Mouse (Mus musculus) liver, embryonic 14 days (tissue): Measurements from ENCODE around the gene Plcxd2. TPM values are rescaled to one million over a fixed set of nuclear protein-coding genes. Genes with fewer than 3 reads are reported as not detected.

Source experiments
- polyA plus RNA-seq: library from polyadenylated mRNA; depleted of rRNA; stranded (reverse); fragments of >200 nt; gene quantifications from 2 replicates; pipeline ENCODE4 v1.2.3, GENCODE M21; 2012; rRNA removed

Plcxd2 gene
- polyA plus RNA-seq = 1.7 and 2.1 TPM in 2 replicates

GRCm38 (mm10) chr16:46010153-46010905, at the start of gene Plcxd2:
TSS of gene Plcxd2 (minus strand) at chr16:46010218.

DNA sequence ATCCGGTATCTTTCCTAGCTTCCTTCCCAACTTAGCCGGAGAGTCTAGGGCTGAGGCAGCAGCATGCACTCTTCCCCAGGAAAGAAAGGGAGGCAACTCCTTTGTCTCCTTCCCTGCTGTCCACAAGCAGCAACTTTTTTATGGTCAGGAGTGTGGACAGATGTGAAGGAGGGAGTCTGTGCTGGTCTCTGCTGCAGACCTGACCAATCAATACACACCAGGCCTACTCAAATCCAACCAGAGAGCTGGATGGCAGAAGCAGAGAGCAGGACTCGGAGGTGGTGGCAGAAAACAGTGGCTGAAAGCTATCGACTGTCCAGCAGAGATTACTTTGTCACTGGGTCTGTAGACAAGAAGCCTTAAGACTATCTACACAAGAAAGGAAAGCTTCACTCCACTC, 56.6 kb downstream of the Plcxd2 start, which contains the start of gene Phldb2:
Phldb2 (minus strand) TSS at position 205 of the 400 bp plus-strand sequence.

Other genes starting within 250 kb of the Plcxd2 start
- gene Phldb2, start 56.6 kb downstream of the Plcxd2 start, polyA plus RNA-seq = 9.3 and 10.1 TPM in 2 replicates
- 0.03 TPM in 2 replicates for gene Cd96, start 110.0 kb upstream of the Plcxd2 start, polyA plus RNA-seq
- 4.7 and 6.0 TPM in 2 replicates for gene Gm4737, start 144.9 kb upstream of the Plcxd2 start, polyA plus RNA-seq